Mouse (Mus musculus): ENCODE results near the gene Apobec3. TPM values are rescaled to one million over a fixed set of nuclear protein-coding genes. Genes with fewer than 3 reads are reported as not detected.
"Not testable (repeated sequence)": the region's sequence is repeated elsewhere in the genome, so short reads cannot be mapped to it uniquely, and the experiment has no call there.

Apobec3 gene
- polyA plus RNA-seq, 1 experiment from 2014 or later = 16.2 TPM

- no peak for ATAC-seq
- Histone ChIP-seq H3K27ac (ENCODE audit: low read length) (no peak overlapping the region), H3K27me3 (replicated peaks; ENCODE audit: control insufficient read depth, insufficient read depth, low read length) (no peaks in the 10 kb centered on the region), H3K9ac (ENCODE audit: low read depth, low read length) (no peak overlapping the region), H3K36me3 (ENCODE audit: control insufficient read depth, insufficient read depth, low read length) (no peaks in the 10 kb centered on the region), H3K4me1 (ENCODE audit: control insufficient read depth, insufficient read depth, low read length) (no peaks in the 10 kb centered on the region), H3K4me2 (ENCODE audit: low read depth, low read length) (no peak overlapping the region), H3K4me3 (ENCODE audit: low read length) (no peak overlapping the region), H3K9me3 (ENCODE audit: control insufficient read depth, low read length) (no peaks in the 10 kb centered on the region)
- 72% methylated on average over 2 of the region's 2 CpGs for WGBS
These were observed 9.9 kb downstream of the Apobec3 start for GRCm38 (mm10) chr15:79901399-79901798.

- H3K27me3 ChIP-seq (replicated peaks; ENCODE audit: control insufficient read depth, insufficient read depth, low read length); ATAC-seq; H3K36me3 ChIP-seq (ENCODE audit: control insufficient read depth, insufficient read depth, low read length); H3K4me2 ChIP-seq (ENCODE audit: low read depth, low read length); H3K4me3 ChIP-seq (ENCODE audit: low read length); H3K9me3 ChIP-seq (ENCODE audit: control insufficient read depth, low read length); H3K27ac ChIP-seq (ENCODE audit: low read length); H3K4me1 ChIP-seq (ENCODE audit: control insufficient read depth, insufficient read depth, low read length); H3K9ac ChIP-seq (ENCODE audit: low read depth, low read length): not testable (repeated sequence)
- 96% methylated on average over 8 of the region's 8 CpGs for WGBS
These were observed 11.6 kb downstream of the Apobec3 start for GRCm38 (mm10) chr15:79903081-79903480.

GRCm38 (mm10) chr15:79903963-79904362 is 12.5 kb downstream of the Apobec3 start:
- H3K4me2 ChIP-seq (ENCODE audit: low read depth, low read length) = no peak overlapping the region
- no peak overlapping the region for H3K9ac ChIP-seq (ENCODE audit: low read depth, low read length)
- H3K9me3 ChIP-seq (ENCODE audit: control insufficient read depth, low read length) = no peaks in the 10 kb centered on the region
- H3K27ac ChIP-seq (ENCODE audit: low read length) = no peak overlapping the region
- H3K36me3 ChIP-seq (ENCODE audit: control insufficient read depth, insufficient read depth, low read length) = no peaks in the 10 kb centered on the region
- ATAC-seq = no peak
- no peaks in the 10 kb centered on the region for H3K4me1 ChIP-seq (ENCODE audit: control insufficient read depth, insufficient read depth, low read length)
- no peaks in the 10 kb centered on the region for H3K27me3 ChIP-seq (replicated peaks; ENCODE audit: control insufficient read depth, insufficient read depth, low read length)
- H3K4me3 ChIP-seq (ENCODE audit: low read length) = no peak overlapping the region

- not testable (repeated sequence) for H3K36me3 ChIP-seq (ENCODE audit: control insufficient read depth, insufficient read depth, low read length); ATAC-seq; H3K9ac ChIP-seq (ENCODE audit: low read depth, low read length); H3K4me1 ChIP-seq (ENCODE audit: control insufficient read depth, insufficient read depth, low read length); H3K9me3 ChIP-seq (ENCODE audit: control insufficient read depth, low read length); H3K4me3 ChIP-seq (ENCODE audit: low read length); H3K27ac ChIP-seq (ENCODE audit: low read length); H3K4me2 ChIP-seq (ENCODE audit: low read depth, low read length); H3K27me3 ChIP-seq (replicated peaks; ENCODE audit: control insufficient read depth, insufficient read depth, low read length)
- whole genome bisulfite sequencing = 81% methylated on average over 11 of the region's 11 CpGs
These were observed 13.2 kb downstream of the Apobec3 start for GRCm38 (mm10) chr15:79904678-79905077.

- Histone ChIP-seq H3K27me3 (replicated peaks; ENCODE audit: control insufficient read depth, insufficient read depth, low read length) (no peaks in the 10 kb centered on the region), H3K4me1 (ENCODE audit: control insufficient read depth, insufficient read depth, low read length) (no peaks in the 10 kb centered on the region), H3K4me3 (ENCODE audit: low read length) (no peak overlapping the region), H3K4me2 (ENCODE audit: low read depth, low read length) (no peak overlapping the region), H3K36me3 (ENCODE audit: control insufficient read depth, insufficient read depth, low read length) (no peaks in the 10 kb centered on the region), H3K27ac (ENCODE audit: low read length) (no peak overlapping the region), H3K9me3 (ENCODE audit: control insufficient read depth, low read length) (no peaks in the 10 kb centered on the region), H3K9ac (ENCODE audit: low read depth, low read length) (no peak overlapping the region)
- ATAC-seq = no peak
- WGBS = 69% methylated on average over 12 of the region's 12 CpGs
These were observed 13.8 kb downstream of the Apobec3 start for GRCm38 (mm10) chr15:79905211-79905610.

GRCm38 (mm10) chr15:79906855-79907254 is 15.4 kb downstream of the Apobec3 start:
- Histone ChIP-seq H3K4me1 (ENCODE audit: control insufficient read depth, insufficient read depth, low read length) (no peaks in the 10 kb centered on the region), H3K9me3 (ENCODE audit: control insufficient read depth, low read length) (no peaks in the 10 kb centered on the region), H3K4me2 (ENCODE audit: low read depth, low read length) (no peak overlapping the region), H3K9ac (ENCODE audit: low read depth, low read length) (no peak overlapping the region), H3K27ac (ENCODE audit: low read length) (no peak overlapping the region), H3K4me3 (ENCODE audit: low read length) (no peak overlapping the region), H3K27me3 (replicated peaks; ENCODE audit: control insufficient read depth, insufficient read depth, low read length) (no peaks in the 10 kb centered on the region), H3K36me3 (ENCODE audit: control insufficient read depth, insufficient read depth, low read length) (no peaks in the 10 kb centered on the region)
- WGBS = 30% methylated on average over 14 of the region's 14 CpGs
- peak; percentile 52; the same call in 1 of the 2 replicates for ATAC-seq

GRCm38 (mm10) chr15:79909006-79909405 is 17.5 kb downstream of the Apobec3 start:
- not testable (repeated sequence) for H3K4me3 ChIP-seq (ENCODE audit: low read length); H3K36me3 ChIP-seq (ENCODE audit: control insufficient read depth, insufficient read depth, low read length); ATAC-seq; H3K4me2 ChIP-seq (ENCODE audit: low read depth, low read length); H3K27ac ChIP-seq (ENCODE audit: low read length); H3K27me3 ChIP-seq (replicated peaks; ENCODE audit: control insufficient read depth, insufficient read depth, low read length); H3K9me3 ChIP-seq (ENCODE audit: control insufficient read depth, low read length); H3K4me1 ChIP-seq (ENCODE audit: control insufficient read depth, insufficient read depth, low read length); H3K9ac ChIP-seq (ENCODE audit: low read depth, low read length)
- 92% methylated on average over 3 of the region's 3 CpGs for WGBS

GRCm38 (mm10) chr15:79910812-79911211 is 19.4 kb downstream of the Apobec3 start:
- not testable (repeated sequence) for H3K4me2 ChIP-seq (ENCODE audit: low read depth, low read length); H3K9ac ChIP-seq (ENCODE audit: low read depth, low read length); H3K36me3 ChIP-seq (ENCODE audit: control insufficient read depth, insufficient read depth, low read length); H3K27me3 ChIP-seq (replicated peaks; ENCODE audit: control insufficient read depth, insufficient read depth, low read length); ATAC-seq; H3K4me1 ChIP-seq (ENCODE audit: control insufficient read depth, insufficient read depth, low read length); H3K9me3 ChIP-seq (ENCODE audit: control insufficient read depth, low read length); H3K27ac ChIP-seq (ENCODE audit: low read length); H3K4me3 ChIP-seq (ENCODE audit: low read length)
- 70% methylated on average over 1 of the region's 1 CpGs for WGBS

GRCm38 (mm10) chr15:79911339-79911738 is 19.9 kb downstream of the Apobec3 start:
- WGBS = 80% methylated on average over 8 of the region's 8 CpGs
- H3K36me3 ChIP-seq (ENCODE audit: control insufficient read depth, insufficient read depth, low read length) = no peaks in the 10 kb centered on the region
- H3K4me3 ChIP-seq (ENCODE audit: low read length) = no peak overlapping the region
- no peak overlapping the region for H3K4me2 ChIP-seq (ENCODE audit: low read depth, low read length)
- H3K9me3 ChIP-seq (ENCODE audit: control insufficient read depth, low read length) = no peaks in the 10 kb centered on the region
- no peak overlapping the region for H3K9ac ChIP-seq (ENCODE audit: low read depth, low read length)
- no peak overlapping the region for H3K27ac ChIP-seq (ENCODE audit: low read length)
- no peak for ATAC-seq
- H3K27me3 ChIP-seq (replicated peaks; ENCODE audit: control insufficient read depth, insufficient read depth, low read length) = no peaks in the 10 kb centered on the region
- H3K4me1 ChIP-seq (ENCODE audit: control insufficient read depth, insufficient read depth, low read length) = no peaks in the 10 kb centered on the region

- Histone ChIP-seq H3K4me2 (ENCODE audit: low read depth, low read length) (no peak overlapping the region), H3K4me1 (ENCODE audit: control insufficient read depth, insufficient read depth, low read length) (no peaks in the 10 kb centered on the region), H3K9me3 (ENCODE audit: control insufficient read depth, low read length) (no peaks in the 10 kb centered on the region), H3K36me3 (ENCODE audit: control insufficient read depth, insufficient read depth, low read length) (no peaks in the 10 kb centered on the region), H3K4me3 (ENCODE audit: low read length) (no peak overlapping the region), H3K9ac (ENCODE audit: low read depth, low read length) (no peak overlapping the region), H3K27ac (ENCODE audit: low read length) (no peak overlapping the region), H3K27me3 (replicated peaks; ENCODE audit: control insufficient read depth, insufficient read depth, low read length) (no peaks in the 10 kb centered on the region)
- ATAC-seq = no peak
- WGBS = 78% methylated on average over 6 of the region's 6 CpGs
These were observed 22.4 kb downstream of the Apobec3 start for GRCm38 (mm10) chr15:79913761-79914346.

Data from intestine, embryonic 16.5 days (tissue).